In the genomic region with DNA sequence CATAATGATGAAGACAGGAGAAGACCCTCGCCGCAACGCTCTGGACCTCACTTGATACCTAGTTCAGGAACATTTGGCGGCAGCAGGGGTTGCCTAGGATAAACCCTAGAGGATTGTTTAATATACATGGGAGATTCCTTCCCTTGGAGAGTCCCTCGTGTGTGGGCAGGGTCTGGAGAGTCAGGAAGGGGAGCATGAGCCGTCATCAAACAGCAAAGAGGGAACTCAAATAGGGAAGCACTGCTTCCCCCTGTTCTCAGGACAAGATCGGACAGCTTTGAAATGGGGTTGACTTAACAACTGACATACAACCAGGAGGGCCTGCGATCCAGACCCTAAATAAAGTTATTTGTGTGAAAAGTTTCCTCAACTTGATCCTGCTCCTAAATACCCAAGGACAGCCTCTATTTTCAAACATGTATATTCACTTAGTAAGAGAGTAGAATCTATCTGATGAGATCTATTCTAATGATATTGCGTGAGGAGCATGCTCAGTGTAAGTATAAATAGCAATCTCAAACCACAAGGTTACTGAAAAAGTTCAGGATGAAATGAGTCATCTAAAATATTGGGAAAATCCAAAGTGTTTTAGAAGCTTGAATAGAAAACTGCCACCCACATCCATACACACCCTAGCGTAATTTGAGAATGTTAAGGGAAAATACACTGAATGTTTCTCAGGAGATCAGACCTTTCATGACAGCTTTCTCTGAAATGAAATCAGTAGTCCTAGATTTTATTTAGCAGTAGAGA, we compare ENCODE assay signal across 16 mouse cellular contexts. TPM values are rescaled to one million over a fixed set of nuclear protein-coding genes. Genes with fewer than 3 reads are reported as not detected.
DNase-seq lines count a peak whose midpoint lies in the region; ATAC-seq and TF ChIP-seq lines count a peak whose summit lies in the region.
"Had no signal": no experiment of that assay in that cellular context is flagged by ENCODE, and none has a peak within 500 bp of the region (broad histone marks: within the 10 kb centered on the region; RNA-seq: fewer than 3 reads in every experiment).

No protein-coding gene starts in this region.

- no peaks in the 10 kb centered on the region for H3K9me3 ChIP-seq in forebrain, embryonic 16.5 days (ENCODE audit: control insufficient read depth, low read length)
- H3K9me3 ChIP-seq: embryonic facial prominence, embryonic 12.5 days; limb, embryonic 15.5 days had no signal

- WGBS in forebrain, embryonic 16.5 days: 90% methylated on average over 10 of the region's 10 CpGs

- H3ac ChIP-seq in myocyte (ENCODE audit: control insufficient read depth, insufficient read length): no peak overlapping the region

- H3K4me2 ChIP-seq in myocyte (ENCODE audit: low read depth): peak overlapping the region; percentile 26
- H3K4me2 ChIP-seq in forebrain, embryonic 16.5 days (ENCODE audit: low read length): no peak overlapping the region
- H3K4me2 ChIP-seq: embryonic facial prominence, embryonic 12.5 days; limb, embryonic 15.5 days had no signal

- DNase-seq in lung, adult 18-20 months: peak; percentile 7 to 23
- no peak for DNase-seq in lung, postnatal 14 days
- peak; percentile 16 for DNase-seq in Muller cell, postnatal 12 days (ENCODE audit: inconsistent ontology term)
- DNase-seq in urinary bladder, postnatal 36 days (ENCODE audit: low spot score in 2 of 2): no peak
- DNase-seq in urinary bladder, postnatal 4 days (ENCODE audit: low spot score in 2 of 2): no peak
- DNase-seq: cerebellum, postnatal 25 days; forebrain, postnatal 0 days; kidney, adult 8-10 months; right cerebral cortex, adult 18-20 months; thymus, adult 2 months had no signal

- ATAC-seq in forebrain, embryonic 16.5 days: no peak
- ATAC-seq: forebrain, postnatal 0 days had no signal

- no peak for TF ChIP-seq CTCF in embryonic fibroblast, embryonic 13.5 days (IDR thresholded peaks at IDR 0.05; ENCODE audit: borderline replicate concordance, insufficient read depth, low read length)

- H3K4me3 ChIP-seq in embryonic fibroblast, embryonic 13.5 days (ENCODE audit: insufficient read depth, low read length): no peak overlapping the region
- no peak overlapping the region for H3K4me3 ChIP-seq in myocyte
- no peak overlapping the region for H3K4me3 ChIP-seq in forebrain, embryonic 16.5 days (replicated peaks; ENCODE audit: low read length)
- H3K4me3 ChIP-seq: embryonic facial prominence, embryonic 12.5 days; layer of hippocampus, adult 2 months; limb, embryonic 15.5 days had no signal

- H3K9ac ChIP-seq in forebrain, embryonic 16.5 days (replicated peaks; ENCODE audit: low read depth, low read length): no peak overlapping the region
- H3K9ac ChIP-seq: embryonic facial prominence, embryonic 12.5 days; forebrain, postnatal 0 days; limb, embryonic 15.5 days had no signal

- H3K4me1 ChIP-seq in embryonic fibroblast, embryonic 13.5 days (ENCODE audit: control insufficient read depth, insufficient read depth, low read length): peaks cover 13% of the 10 kb centered on the region
- H3K4me1 ChIP-seq in forebrain, embryonic 16.5 days (replicated peaks; ENCODE audit: control insufficient read depth, insufficient read depth, low read length): no peaks in the 10 kb centered on the region
- H3K4me1 ChIP-seq: embryonic facial prominence, embryonic 12.5 days; limb, embryonic 15.5 days had no signal

- no peak for TF ChIP-seq POLR2A in embryonic fibroblast, embryonic 13.5 days (IDR thresholded peaks at IDR 0.05; ENCODE audit: low read depth, low read length)
- TF ChIP-seq POLR2A in myocyte (IDR thresholded peaks at IDR 0.05; ENCODE audit: insufficient read length, low read depth): no peak

- no peaks in the 10 kb centered on the region for H3K27me3 ChIP-seq in myocyte (ENCODE audit: control insufficient read depth, insufficient read depth, insufficient read length)
- H3K27me3 ChIP-seq in forebrain, embryonic 16.5 days (replicated peaks; ENCODE audit: control insufficient read depth, insufficient read depth, low read length): no peaks in the 10 kb centered on the region
- H3K27me3 ChIP-seq: embryonic facial prominence, embryonic 12.5 days; limb, embryonic 15.5 days had no signal

- no peaks in the 10 kb centered on the region for H3K36me3 ChIP-seq in myocyte (ENCODE audit: control insufficient read depth, insufficient read depth)
- no peaks in the 10 kb centered on the region for H3K36me3 ChIP-seq in forebrain, embryonic 16.5 days (ENCODE audit: control insufficient read depth, insufficient read depth)
- H3K36me3 ChIP-seq: embryonic facial prominence, embryonic 12.5 days; limb, embryonic 15.5 days had no signal

- H3K79me2 ChIP-seq in myocyte (ENCODE audit: control insufficient read depth, insufficient read depth): no peaks in the 10 kb centered on the region

- peak overlapping the region; percentile 75 for H3K27ac ChIP-seq in embryonic fibroblast, embryonic 13.5 days (ENCODE audit: insufficient read depth, low read length)
- H3K27ac ChIP-seq in forebrain, embryonic 16.5 days (ENCODE audit: low read length): no peak overlapping the region
- H3K27ac ChIP-seq: embryonic facial prominence, embryonic 12.5 days; layer of hippocampus, adult 2 months; limb, embryonic 15.5 days had no signal

TF ChIP-seq in myocyte, 11 proteins besides CTCF, POLR2A, EP300 and RAD21:
- TF ChIP-seq POLR2AphosphoS2 (IDR thresholded peaks at IDR 0.05; ENCODE audit: insufficient read length, low read depth) (no peak), TCF3 (IDR thresholded peaks at IDR 0.05; ENCODE audit: insufficient read length, low read depth) (no peak), E2F4 (IDR thresholded peaks at IDR 0.05; ENCODE audit: insufficient read depth) (no peak), REST (IDR thresholded peaks at IDR 0.05; ENCODE audit: insufficient read depth, insufficient read length) (no peak), MYOD1 (IDR thresholded peaks at IDR 0.05; ENCODE audit: control insufficient read depth in 1 of 3, insufficient read length in 2 of 3, low read depth in 2 of 3) (no peak), USF1 (IDR thresholded peaks at IDR 0.05; ENCODE audit: low read depth) (no peak), MYOG (IDR thresholded peaks at IDR 0.05; ENCODE audit: control insufficient read depth in 1 of 3, insufficient read depth in 1 of 3, insufficient read length in 2 of 3, low read depth in 2 of 3) (no peak), TCF12 (IDR thresholded peaks at IDR 0.05; ENCODE audit: insufficient read depth, poor library complexity, severe bottlenecking) (no peak), MAX (IDR thresholded peaks at IDR 0.05; ENCODE audit: low read depth) (no peak), CEBPB (IDR thresholded peaks at IDR 0.05; ENCODE audit: insufficient read depth, poor library complexity, severe bottlenecking) (no peak), SRF (IDR thresholded peaks at IDR 0.05; ENCODE audit: control insufficient read depth, insufficient read length, low read depth) (no peak)

RNA-seq across cellular contexts. Expression of a gene that starts 10.9 kb away (rescaled TPM):
- not detected in 2 replicates for polyA plus RNA-seq in embryonic fibroblast, embryonic 13.5 days (2011; ENCODE audit: insufficient read length, low read depth, missing spikeins)
- not detected for polyA plus RNA-seq in myocyte (2012; fragmentation: generic; extraction: Trizol)
- not detected in 2 replicates for polyA plus RNA-seq in forebrain, embryonic 16.5 days (2015; fragmentation: Nextera tagmentation; extraction: Ambion mirVana)
- polyA plus RNA-seq: thymus, adult 2 months had no signal

Comparison
In these comparisons a context has a peak if more than half of its experiments do, and no peak if none do; other contexts are left out.
1. DNase-seq: peak in lung, adult 18-20 months (2 of 2) and Muller cell, postnatal 12 days (single experiment); none in lung, postnatal 14 days (single experiment), urinary bladder, postnatal 36 days (0 of 2) and urinary bladder, postnatal 4 days (0 of 2).